Mouse (Mus musculus): ENCODE results near the gene Capn1. TPM values are rescaled to one million over a fixed set of nuclear protein-coding genes. Genes with fewer than 3 reads are reported as not detected.

Capn1 gene
- polyA plus RNA-seq, 1 experiment from 2014 or later: 26.0 TPM

DNA sequence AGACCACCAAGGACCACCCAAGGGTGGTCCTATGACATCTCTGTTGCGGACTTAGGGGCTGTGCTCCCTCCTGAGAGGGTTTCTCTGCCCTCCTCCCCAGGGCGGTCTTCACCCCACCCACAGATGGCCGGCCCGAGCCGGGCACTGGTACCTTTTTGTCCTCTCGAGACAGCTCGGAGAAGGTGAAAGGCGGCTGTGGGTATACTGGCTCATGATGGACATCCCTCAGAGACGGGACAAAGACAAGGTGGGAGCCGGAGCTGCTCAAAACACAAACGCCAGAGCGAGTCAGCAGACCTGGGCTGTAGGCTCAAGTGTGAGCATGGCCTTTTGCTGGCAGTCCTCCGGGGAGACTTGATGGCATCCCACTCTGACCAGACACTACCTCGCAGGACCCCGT lies 72.3 kb downstream of the Capn1 start:
- no peak overlapping the region for H3K4me2 ChIP-seq
- H3K4me3 ChIP-seq: no peak overlapping the region
- no peak overlapping the region for H3K9ac ChIP-seq
- no peak overlapping the region for H3K27ac ChIP-seq
- H3K36me3 ChIP-seq: peaks cover 67% of the 10 kb centered on the region
- no peaks in the 10 kb centered on the region for H3K27me3 ChIP-seq
- H3K9me3 ChIP-seq: no peaks in the 10 kb centered on the region
- peaks cover 30% of the 10 kb centered on the region for H3K4me1 ChIP-seq
- 93% methylated on average over 15 of the region's 15 CpGs for WGBS
- ATAC-seq (ENCODE audit: insufficient number of reproducible peaks, low FRiP score, low TSS enrichment, low read depth): no peak

DNA sequence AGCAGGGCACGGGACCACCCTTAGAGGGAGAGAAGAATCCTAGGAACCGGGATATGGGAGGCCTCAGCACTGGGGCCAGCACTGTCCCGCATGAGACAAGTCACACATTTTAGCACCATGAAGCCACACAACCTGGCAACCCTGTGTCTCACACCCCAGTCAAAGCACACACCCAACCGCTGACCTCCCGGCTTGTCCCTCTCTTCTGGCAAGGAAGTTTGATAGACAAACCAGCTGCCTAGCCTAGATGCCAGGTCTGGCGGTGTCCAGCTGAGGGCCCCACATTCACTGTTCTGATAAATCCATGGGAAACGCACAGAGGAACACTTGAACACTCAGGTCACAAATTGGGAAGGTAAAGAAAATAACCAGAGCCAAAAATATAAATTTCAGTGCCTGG lies 73.1 kb downstream of the Capn1 start:
- Histone ChIP-seq H3K4me2 (no peak overlapping the region), H3K9me3 (no peaks in the 10 kb centered on the region), H3K27ac (no peak overlapping the region), H3K9ac (no peak overlapping the region), H3K36me3 (peaks cover 58% of the 10 kb centered on the region), H3K27me3 (no peaks in the 10 kb centered on the region), H3K4me3 (no peak overlapping the region), H3K4me1 (peaks cover 36% of the 10 kb centered on the region)
- ATAC-seq (ENCODE audit: insufficient number of reproducible peaks, low FRiP score, low TSS enrichment, low read depth): no peak
- WGBS: 89% methylated on average over 7 of the region's 7 CpGs

DNA sequence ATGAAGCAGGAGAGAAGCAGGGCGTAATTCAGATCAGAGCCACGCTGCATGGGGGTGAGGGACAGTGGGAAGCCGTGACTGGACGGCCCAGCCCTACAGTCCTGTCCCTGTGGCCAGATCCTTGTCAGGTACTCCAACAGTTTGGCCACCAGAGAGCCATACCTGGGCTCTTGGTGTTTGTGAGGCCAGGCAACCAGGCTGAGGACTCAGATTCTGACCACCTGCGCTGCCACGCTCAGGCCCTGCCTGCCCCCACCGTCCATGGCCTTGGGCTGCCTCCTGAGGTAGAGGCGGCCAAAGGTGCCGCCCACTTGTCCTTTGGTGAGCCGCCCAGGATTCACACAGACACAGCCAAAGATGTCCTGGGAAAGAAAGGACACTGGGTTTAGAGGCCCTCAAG lies 75.0 kb downstream of the Capn1 start:
- H3K4me2 ChIP-seq: no peak overlapping the region
- H3K27ac ChIP-seq: peak overlapping the region; percentile 88
- no peak for ATAC-seq (ENCODE audit: insufficient number of reproducible peaks, low FRiP score, low TSS enrichment, low read depth)
- WGBS: 82% methylated on average over 10 of the region's 10 CpGs
- H3K9ac ChIP-seq: no peak overlapping the region
- H3K36me3 ChIP-seq: peaks cover 43% of the 10 kb centered on the region
- peaks cover 38% of the 10 kb centered on the region for H3K4me1 ChIP-seq
- no peak overlapping the region for H3K4me3 ChIP-seq
- no peaks in the 10 kb centered on the region for H3K27me3 ChIP-seq
- H3K9me3 ChIP-seq: no peaks in the 10 kb centered on the region

DNA sequence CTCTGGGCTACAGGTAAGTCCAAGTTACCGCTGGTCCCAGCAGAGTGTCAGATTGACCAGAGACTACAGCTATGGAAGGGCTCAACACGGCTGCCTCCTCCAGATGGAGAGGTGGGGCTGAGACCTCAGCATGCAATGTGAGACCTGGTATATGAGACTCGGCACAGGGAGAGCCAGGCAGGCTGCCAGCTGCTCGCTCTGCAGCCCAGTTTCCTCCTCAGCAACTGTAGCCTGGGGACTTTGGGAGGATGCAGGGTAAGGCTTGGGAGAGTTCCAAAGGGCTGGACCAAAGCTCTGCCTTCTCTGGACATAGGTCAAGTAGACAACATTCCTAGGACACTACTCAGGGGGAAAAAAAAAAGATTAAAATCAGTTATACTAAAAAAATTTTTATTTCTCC lies 75.5 kb downstream of the Capn1 start:
- H3K4me3 ChIP-seq: no peak overlapping the region
- peak overlapping the region; percentile 88 for H3K27ac ChIP-seq
- no peak overlapping the region for H3K4me2 ChIP-seq
- peaks cover 38% of the 10 kb centered on the region for H3K36me3 ChIP-seq
- peaks cover 43% of the 10 kb centered on the region for H3K4me1 ChIP-seq
- ATAC-seq (ENCODE audit: insufficient number of reproducible peaks, low FRiP score, low TSS enrichment, low read depth): peak; percentile 60; the same call in 1 of the 2 replicates
- no peaks in the 10 kb centered on the region for H3K27me3 ChIP-seq
- H3K9ac ChIP-seq: no peak overlapping the region
- H3K9me3 ChIP-seq: no peaks in the 10 kb centered on the region
- WGBS: 41% methylated on average over 4 of the region's 4 CpGs

DNA sequence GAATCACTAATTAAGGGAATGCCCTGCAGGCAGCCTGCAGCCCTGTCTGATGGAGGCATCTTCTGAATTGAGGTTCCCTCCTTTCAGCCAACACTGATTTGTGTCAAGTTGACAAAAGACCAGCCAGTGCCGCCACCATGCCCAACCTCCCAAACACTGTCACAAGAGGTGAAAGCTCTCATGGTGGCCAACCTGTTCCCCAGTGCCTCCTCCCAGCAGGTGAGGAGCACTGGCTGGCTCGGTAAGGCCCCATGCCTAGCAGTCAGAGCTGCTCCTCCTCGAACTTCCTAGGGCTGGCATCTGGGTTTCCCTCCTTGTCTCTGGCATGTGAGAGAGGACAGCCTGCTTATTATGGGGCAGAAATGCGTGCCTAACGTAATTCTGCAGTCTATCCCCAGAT lies 76.0 kb downstream of the Capn1 start:
- Histone ChIP-seq H3K9me3 (no peaks in the 10 kb centered on the region), H3K27ac (peak overlapping the region; percentile 88), H3K36me3 (peaks cover 36% of the 10 kb centered on the region), H3K27me3 (no peaks in the 10 kb centered on the region), H3K9ac (no peak overlapping the region), H3K4me1 (peaks cover 42% of the 10 kb centered on the region), H3K4me2 (no peak overlapping the region), H3K4me3 (no peak overlapping the region)
- 77% methylated on average over 5 of the region's 5 CpGs for WGBS
- no peak for ATAC-seq (ENCODE audit: insufficient number of reproducible peaks, low FRiP score, low TSS enrichment, low read depth)

Small RNA genes lying within 50 kb of the gene (microRNA-seq; reads per million reads assigned to microRNA genes)
- 1.2 reads per million for gene Mir6988

Other genes with a start within 250 kb of the Capn1 start
- 81.6 and 85.1 TPM in 2 replicates for gene Scyl1, start 244.5 kb downstream of the Capn1 start, polyA plus RNA-seq (2015; fragmentation: Nextera tagmentation; extraction: Ambion mirVana)
- gene Frmd8, start 140.6 kb downstream of the Capn1 start, polyA plus RNA-seq (2015; fragmentation: Nextera tagmentation; extraction: Ambion mirVana): 28.4 and 31.3 TPM in 2 replicates
- gene Slc25a45, start 138.1 kb downstream of the Capn1 start, polyA plus RNA-seq (2015; fragmentation: Nextera tagmentation; extraction: Ambion mirVana): 3.4 and 5.2 TPM in 2 replicates
- 3.1 TPM in 2 replicates for gene Tigd3, start 121.7 kb downstream of the Capn1 start, polyA plus RNA-seq (2015; fragmentation: Nextera tagmentation; extraction: Ambion mirVana)
- 117 and 125 TPM in 2 replicates for gene Dpf2, start 102.9 kb downstream of the Capn1 start, polyA plus RNA-seq (2015; fragmentation: Nextera tagmentation; extraction: Ambion mirVana)
- gene Cdc42ep2, start 91.1 kb downstream of the Capn1 start, polyA plus RNA-seq (2015; fragmentation: Nextera tagmentation; extraction: Ambion mirVana): 9.2 and 12.6 TPM in 2 replicates
- 56.9 and 61.0 TPM in 2 replicates for gene Pola2, start 51.7 kb downstream of the Capn1 start, polyA plus RNA-seq (2015; fragmentation: Nextera tagmentation; extraction: Ambion mirVana)
- not detected in 2 replicates for gene Slc22a20, start 29.8 kb downstream of the Capn1 start, polyA plus RNA-seq (2015; fragmentation: Nextera tagmentation; extraction: Ambion mirVana)
- 34.1 and 34.5 TPM in 2 replicates for gene Syvn1, start 30.7 kb upstream of the Capn1 start, polyA plus RNA-seq (2015; fragmentation: Nextera tagmentation; extraction: Ambion mirVana)
- gene Mrpl49, start 41.9 kb upstream of the Capn1 start, polyA plus RNA-seq (2015; fragmentation: Nextera tagmentation; extraction: Ambion mirVana): 66.8 and 67.5 TPM in 2 replicates
- gene Fau, start 41.9 kb upstream of the Capn1 start, polyA plus RNA-seq (2015; fragmentation: Nextera tagmentation; extraction: Ambion mirVana): 723 and 835 TPM in 2 replicates
- gene Znhit2, start 45.3 kb upstream of the Capn1 start, polyA plus RNA-seq (2015; fragmentation: Nextera tagmentation; extraction: Ambion mirVana): 33.0 and 33.6 TPM in 2 replicates
- gene Tm7sf2, start 52.5 kb upstream of the Capn1 start, polyA plus RNA-seq (2015; fragmentation: Nextera tagmentation; extraction: Ambion mirVana): 19.0 and 28.8 TPM in 2 replicates
- 64.4 and 72.6 TPM in 2 replicates for gene Vps51, start 61.3 kb upstream of the Capn1 start, polyA plus RNA-seq (2015; fragmentation: Nextera tagmentation; extraction: Ambion mirVana)
- not detected in 2 replicates for gene Tmem262, start 64.1 kb upstream of the Capn1 start, polyA plus RNA-seq (2015; fragmentation: Nextera tagmentation; extraction: Ambion mirVana)
- gene Gm28374, start 66.4 kb upstream of the Capn1 start, polyA plus RNA-seq (2015; fragmentation: Nextera tagmentation; extraction: Ambion mirVana): 1.8 and 1.9 TPM in 2 replicates
- 88.8 and 93.6 TPM in 2 replicates for gene Zfpl1, start 69.1 kb upstream of the Capn1 start, polyA plus RNA-seq (2015; fragmentation: Nextera tagmentation; extraction: Ambion mirVana)
- gene Cdca5, start 69.1 kb upstream of the Capn1 start, polyA plus RNA-seq (2015; fragmentation: Nextera tagmentation; extraction: Ambion mirVana): 26.3 and 27.1 TPM in 2 replicates
- gene AC131692.1, start 78.5 kb upstream of the Capn1 start, polyA plus RNA-seq (2015; fragmentation: Nextera tagmentation; extraction: Ambion mirVana): 0.47 TPM in 1 of 2 replicates, not detected in the other
- gene Naaladl1, start 89.9 kb upstream of the Capn1 start, polyA plus RNA-seq (2015; fragmentation: Nextera tagmentation; extraction: Ambion mirVana): 0.22 and 0.28 TPM in 2 replicates
- gene Sac3d1, start 102.8 kb upstream of the Capn1 start, polyA plus RNA-seq (2015; fragmentation: Nextera tagmentation; extraction: Ambion mirVana): 43.7 and 49.1 TPM in 2 replicates
- 32.3 and 34.7 TPM in 2 replicates for gene Snx15, start 112.4 kb upstream of the Capn1 start, polyA plus RNA-seq (2015; fragmentation: Nextera tagmentation; extraction: Ambion mirVana)
- gene Batf2, start 125.1 kb upstream of the Capn1 start, polyA plus RNA-seq (2015; fragmentation: Nextera tagmentation; extraction: Ambion mirVana): 0.13 and 0.24 TPM in 2 replicates
- 89.2 and 89.9 TPM in 2 replicates for gene Arl2, start 125.7 kb upstream of the Capn1 start, polyA plus RNA-seq (2015; fragmentation: Nextera tagmentation; extraction: Ambion mirVana)
- gene Majin, start 168.5 kb upstream of the Capn1 start, polyA plus RNA-seq (2015; fragmentation: Nextera tagmentation; extraction: Ambion mirVana): 0.19 TPM in 1 of 2 replicates, not detected in the other
- 1.8 and 2.1 TPM in 2 replicates for gene Gpha2, start 210.5 kb upstream of the Capn1 start, polyA plus RNA-seq (2015; fragmentation: Nextera tagmentation; extraction: Ambion mirVana)
- gene Ppp2r5b, start 220.0 kb upstream of the Capn1 start, polyA plus RNA-seq (2015; fragmentation: Nextera tagmentation; extraction: Ambion mirVana): 26.1 and 30.0 TPM in 2 replicates
- 8.6 and 9.0 TPM in 2 replicates for gene Atg2a, start 225.8 kb upstream of the Capn1 start, polyA plus RNA-seq (2015; fragmentation: Nextera tagmentation; extraction: Ambion mirVana)